Mouse (Mus musculus) G1E (cell line): ENCODE data around the gene Smoc2.

ENCODE experiments used
- CTCF ChIP-seq: IDR thresholded peaks from 2 replicates; pipeline ENCODE4 v1.5.1; 2012; ENCODE audit warnings: low read depth, low read length, inconsistent platforms, mixed read lengths
- GATA1 ChIP-seq: IDR thresholded peaks from 2 replicates; pipeline ENCODE4 v1.6.1; 2012; ENCODE audit warnings: borderline replicate concordance, low read length, inconsistent platforms, mixed read lengths

GRCm38 (mm10) chr17:14295146-14295545 lies 15.8 kb downstream of the Smoc2 start:
- TF ChIP-seq GATA1 (no peak), CTCF (no peak)
